Mouse (Mus musculus) CD4-positive helper T cell, adult 2 months (primary cell): ENCODE data around the gene Sp4.
A peak's percentile ranks its signal among the peaks of the same experiment; 100 is the strongest.

Experiments
- DNase-seq: peaks from one replicate; pipeline ENCODE4 v3.0.0-alpha.2; 2012; ENCODE audit warnings: low read depth, missing footprints, low spot score

Gene Sp4

GRCm38 (mm10) chr12:118301072-118301865, at the start of gene Sp4:
Gene Sp4, minus strand, starts transcription at chr12:118301440.
- DNase-seq = peak; percentile 96

GRCm38 (mm10) chr12:118339107-118339506, 37.9 kb upstream of the Sp4 start:
- DNase-seq = no peak

GRCm38 (mm10) chr12:118338243-118338642, 37.0 kb upstream of the Sp4 start:
- DNase-seq = no peak

- DNase-seq = peak; percentile 30
Measured at GRCm38 (mm10) chr12:118337291-118337690, 36.1 kb upstream of the Sp4 start.

DNA sequence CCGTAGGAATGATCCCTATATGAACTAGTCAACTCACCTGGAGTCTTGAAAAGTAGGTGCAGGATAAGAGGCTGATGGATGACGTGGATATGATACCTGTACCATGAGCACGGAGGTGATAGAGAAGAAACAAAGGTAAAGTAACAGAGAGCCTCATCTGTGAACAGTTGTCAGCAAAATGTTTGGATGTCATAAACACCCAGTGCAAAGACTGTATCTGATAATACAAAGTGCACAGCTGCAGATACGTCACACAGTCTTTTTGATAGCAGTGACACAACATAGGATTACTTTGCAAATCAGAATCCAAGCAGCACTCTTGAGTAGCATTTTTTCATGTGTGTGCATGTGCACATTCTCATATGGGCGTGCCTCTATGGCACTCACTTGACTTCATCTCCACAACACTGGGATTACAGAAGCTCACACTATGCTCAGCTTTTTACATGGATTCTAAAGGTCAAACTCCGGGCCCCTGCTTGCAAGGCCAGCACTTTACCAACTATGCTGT, 27.6 kb upstream of the Sp4 start:
- no peak for DNase-seq

DNA sequence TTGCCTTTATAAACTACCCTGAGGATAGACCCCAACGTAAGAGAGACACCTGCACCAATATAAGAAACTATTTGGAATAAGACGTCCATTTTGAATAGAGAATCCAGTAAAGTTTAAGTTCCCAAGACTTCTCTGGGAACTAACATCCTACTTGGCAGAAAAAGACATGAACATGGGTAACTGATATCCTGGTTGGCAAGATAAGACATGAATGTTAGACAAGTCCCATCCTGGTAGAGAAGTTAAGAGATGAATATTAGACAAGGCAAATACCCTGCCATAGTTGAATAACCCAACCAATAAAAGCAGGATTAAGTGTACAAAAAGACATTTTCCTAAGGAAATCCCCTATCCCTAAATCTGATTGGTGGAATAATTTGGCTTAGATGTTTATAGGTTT, 26.3 kb upstream of the Sp4 start:
- no peak for DNase-seq

- DNase-seq = no peak
Measured at GRCm38 (mm10) chr12:118326161-118326560, 24.9 kb upstream of the Sp4 start.

DNA sequence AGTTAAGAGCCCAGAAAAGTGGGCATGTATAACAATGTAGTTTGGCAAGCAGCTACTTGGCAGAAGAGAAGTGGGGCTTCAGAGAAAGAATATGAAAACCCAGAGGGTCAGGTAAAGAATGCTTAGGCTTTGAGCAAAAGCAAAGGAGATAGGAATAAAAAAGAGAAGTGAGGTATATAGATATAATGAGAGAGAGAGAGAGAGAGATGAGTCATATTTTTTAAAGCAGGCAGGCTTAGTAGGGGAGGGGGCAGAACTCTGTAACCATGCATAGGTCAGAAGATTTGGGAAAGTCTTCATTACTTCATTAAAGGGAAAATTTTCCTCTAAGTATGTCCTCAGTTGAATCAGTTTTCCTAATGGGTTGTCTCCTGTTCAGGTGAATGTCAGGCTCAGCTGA, 18.8 kb upstream of the Sp4 start:
- no peak for DNase-seq

GRCm38 (mm10) chr12:118314477-118314845, 13.2 kb upstream of the Sp4 start:
- no peak for DNase-seq

DNA sequence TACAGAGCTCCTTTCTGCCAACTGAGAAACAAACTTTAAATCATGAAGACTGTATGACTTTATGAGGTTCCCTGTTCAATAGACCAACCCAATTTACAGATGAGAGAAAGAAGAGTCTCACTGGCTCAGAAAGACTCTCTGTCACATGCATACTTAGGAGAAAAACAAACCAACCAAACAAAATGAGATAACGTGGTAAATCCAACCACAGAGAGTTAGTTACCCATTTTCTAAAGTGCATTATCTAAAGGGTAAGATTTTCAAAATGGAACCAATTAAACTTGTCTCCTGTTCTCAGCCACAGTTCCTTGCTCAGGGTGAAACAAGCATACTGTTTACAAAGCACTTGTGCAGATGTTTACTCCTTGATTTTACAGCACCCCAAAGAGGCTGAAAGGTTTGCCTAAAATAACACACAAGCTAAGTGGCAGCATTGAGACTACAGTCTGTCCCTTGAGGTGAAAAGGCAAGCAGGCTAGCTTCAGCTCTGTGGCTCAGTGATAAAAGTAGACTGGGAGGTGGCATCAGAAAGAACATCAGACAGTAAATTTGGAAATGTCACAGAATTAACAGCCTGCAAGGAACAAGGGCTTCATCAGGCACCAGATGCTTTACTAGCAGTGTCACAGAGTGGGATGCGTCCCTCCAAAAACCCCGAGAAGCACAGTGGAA, 12.7 kb upstream of the Sp4 start:
- DNase-seq = no peak

DNA sequence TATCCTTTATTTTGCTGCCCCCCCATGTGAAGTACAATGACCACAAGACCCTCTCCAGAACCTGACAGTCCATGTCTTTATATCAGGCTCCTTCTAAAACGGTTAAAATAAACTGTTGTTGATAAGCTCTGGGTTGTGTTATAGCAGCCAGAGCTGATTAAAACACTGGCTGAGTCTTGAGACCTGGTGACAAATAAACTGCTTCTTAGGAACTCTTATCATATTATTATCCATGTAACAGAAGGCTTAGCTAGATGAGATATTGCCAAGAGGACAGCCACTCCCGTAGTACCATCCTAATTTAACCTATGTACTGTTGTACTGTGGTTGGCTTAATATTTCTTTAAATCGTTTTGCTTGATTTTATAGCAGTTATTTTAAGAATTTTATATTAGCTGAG, 2.3 kb upstream of the Sp4 start:
- DNase-seq = no peak

DNA sequence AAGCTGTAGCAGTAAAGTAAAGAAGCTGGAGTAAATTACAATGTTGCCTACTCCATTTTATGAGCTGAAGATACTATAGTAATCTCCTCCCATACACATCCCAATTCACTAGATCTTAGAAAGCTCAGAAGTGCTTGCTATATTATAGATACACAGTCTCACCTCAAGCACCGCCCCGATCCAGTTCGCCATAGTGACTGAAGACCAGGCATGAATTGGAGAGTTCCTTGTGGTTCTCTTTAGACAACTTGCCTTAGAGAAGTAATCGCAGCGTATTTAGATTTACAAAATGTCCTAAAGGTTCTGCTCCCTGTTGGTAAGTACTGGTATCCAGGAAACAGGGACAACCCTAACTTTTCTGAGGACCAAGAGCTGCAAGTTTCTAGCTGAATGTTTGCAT, 1.8 kb upstream of the Sp4 start:
- DNase-seq = no peak

GRCm38 (mm10) chr12:118301866-118302835, 911 bp upstream of the Sp4 start:
- peak; percentile 99 for DNase-seq

DNA sequence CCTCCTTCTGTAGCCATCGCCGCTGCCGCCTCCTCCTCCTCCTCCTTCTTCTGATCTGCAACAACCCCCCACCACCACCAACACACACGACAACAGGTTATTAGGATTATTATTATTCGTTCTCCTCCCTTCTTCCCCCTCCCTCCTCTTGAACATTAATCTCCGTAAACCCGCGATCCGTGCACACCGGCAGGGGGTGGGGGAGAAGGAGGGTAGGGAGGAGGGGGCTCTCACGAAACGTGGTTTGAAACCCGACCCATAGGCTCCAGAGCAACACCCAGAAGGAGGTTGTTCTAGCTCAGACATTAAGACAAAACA, 527 bp downstream of the Sp4 start:
- DNase-seq = no peak

DNA sequence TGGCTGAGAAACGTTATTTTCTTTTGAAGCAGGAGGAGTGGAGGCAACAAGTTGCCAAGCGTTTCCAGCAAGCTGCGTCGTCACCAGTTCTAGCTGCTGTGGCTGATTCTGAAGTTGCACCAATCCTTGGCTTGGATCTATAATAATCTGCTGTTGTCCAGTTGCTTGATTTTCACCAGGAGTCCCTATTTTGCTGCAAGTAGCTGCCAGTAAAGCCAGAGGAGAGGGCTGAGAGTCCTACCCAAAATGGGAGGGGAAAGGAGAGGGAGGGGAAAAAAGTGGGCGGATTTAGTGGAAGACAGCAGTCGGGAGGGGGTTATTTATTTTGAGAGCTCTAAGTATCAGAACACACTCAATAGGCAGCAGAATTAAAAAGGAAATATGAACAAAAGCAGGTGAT, 1.3 kb downstream of the Sp4 start:
- peak; percentile 46 for DNase-seq

DNA sequence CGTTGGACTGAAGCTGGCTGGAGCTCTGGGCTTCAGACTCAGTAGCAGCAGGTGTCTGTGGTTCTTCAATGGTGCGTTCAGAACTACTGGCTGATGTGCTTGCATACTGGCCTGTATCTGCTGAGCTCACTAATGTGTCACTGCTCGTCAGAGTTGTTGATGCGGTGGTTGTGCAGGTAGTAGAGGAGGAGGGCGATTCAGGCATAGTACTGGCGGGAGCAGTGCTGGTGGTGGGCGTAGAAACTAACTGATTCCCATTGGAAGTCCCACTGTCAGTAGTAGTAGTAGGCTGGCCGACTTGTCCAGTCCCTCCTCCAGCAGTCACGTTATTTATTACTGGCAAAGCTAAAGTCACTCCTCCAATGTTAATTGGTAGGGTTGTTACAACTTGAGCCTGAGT, 2.1 kb downstream of the Sp4 start:
- no peak for DNase-seq

DNA sequence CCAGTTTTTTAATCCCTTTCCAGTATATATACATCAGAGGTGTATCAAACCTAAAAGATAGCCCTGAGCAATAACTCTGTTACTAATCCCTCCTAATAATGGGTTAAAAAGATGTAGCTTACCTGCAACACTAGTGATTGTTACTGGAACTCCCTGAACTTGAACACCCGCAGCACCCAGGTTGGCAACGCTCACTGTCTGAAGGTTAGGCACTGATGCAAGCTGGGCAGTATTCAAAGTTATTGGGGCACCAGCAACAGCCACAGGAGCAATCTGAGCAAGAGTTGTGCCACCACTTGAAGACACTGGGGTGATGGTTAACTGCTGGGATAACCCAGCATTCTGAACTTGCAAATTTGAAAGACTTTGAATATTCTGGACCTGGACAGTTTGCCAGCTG, 2.7 kb downstream of the Sp4 start:
- DNase-seq = no peak

GRCm38 (mm10) chr12:118296236-118296635, 5.0 kb downstream of the Sp4 start:
- peak; percentile 61 for DNase-seq

DNA sequence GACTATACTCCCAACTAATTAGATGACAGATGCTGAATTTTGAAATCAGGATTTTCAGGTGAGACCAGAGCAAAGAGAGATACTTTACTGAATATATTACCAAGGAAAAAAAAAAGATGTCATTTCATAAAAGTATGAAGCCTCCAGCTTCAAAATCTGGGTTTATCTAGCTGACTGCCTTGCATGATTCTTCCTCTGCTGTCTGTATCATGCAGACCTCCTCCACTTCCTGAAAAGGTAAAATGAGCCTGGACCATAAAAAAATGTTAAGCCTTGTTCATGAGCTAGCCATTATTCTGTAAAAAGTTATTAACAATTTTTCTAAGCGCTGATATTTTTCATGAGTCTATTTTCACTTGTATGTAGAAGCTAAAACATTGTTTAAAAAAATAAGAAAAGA, 5.4 kb downstream of the Sp4 start:
- DNase-seq = no peak

- no peak for DNase-seq
Measured at GRCm38 (mm10) chr12:118288947-118289346, 12.3 kb downstream of the Sp4 start.

GRCm38 (mm10) chr12:118285099-118285498, 16.1 kb downstream of the Sp4 start:
- DNase-seq = no peak

GRCm38 (mm10) chr12:118281961-118282360, 19.3 kb downstream of the Sp4 start:
- no peak for DNase-seq
